9 mouse cellular contexts compared by ENCODE assay signal in genomic region chr11:95392223-95392667, GRCm38 (mm10). TPM values are rescaled to one million over a fixed set of nuclear protein-coding genes. Genes with fewer than 3 reads are reported as not detected.
DNase-seq lines count a peak whose midpoint lies in the region; ATAC-seq lines count a peak whose summit lies in the region.
"Had no signal": no experiment of that assay in that cellular context is flagged by ENCODE, and none has a peak within 500 bp of the region (broad histone marks: within the 10 kb centered on the region; RNA-seq: fewer than 3 reads in every experiment).

No protein-coding gene starts in this region.

- 0 out of 2 replicates have a peak overlapping the region, but pooled peaks have one; percentile 42 for H3K27ac ChIP-seq in midbrain, embryonic 10.5 days (replicated peaks)
- H3K27ac ChIP-seq in midbrain, embryonic 11.5 days (ENCODE audit: low read depth, low read length), result no peak overlapping the region
- no peak overlapping the region for H3K27ac ChIP-seq in liver, embryonic 12.5 days
- H3K27ac ChIP-seq: heart, embryonic 13.5 days had no signal

- no peak for ATAC-seq in midbrain, embryonic 11.5 days (ENCODE audit: low FRiP score)
- ATAC-seq in liver, embryonic 12.5 days, result no peak

- 66% methylated on average over 7 of the region's 7 CpGs for WGBS in midbrain, embryonic 10.5 days
- whole genome bisulfite sequencing in midbrain, embryonic 11.5 days, result 61% methylated on average over 7 of the region's 7 CpGs
- whole genome bisulfite sequencing in liver, embryonic 12.5 days (ENCODE audit: insufficient replicate concordance), result 66% methylated on average over 7 of the region's 7 CpGs

- H3K9ac ChIP-seq in midbrain, embryonic 11.5 days (ENCODE audit: low read length), result no peak overlapping the region
- no peak overlapping the region for H3K9ac ChIP-seq in liver, embryonic 12.5 days
- H3K9ac ChIP-seq: heart, embryonic 13.5 days had no signal

- no peak for DNase-seq in midbrain, embryonic 10.5 days (ENCODE audit: low spot score)
- DNase-seq in midbrain, embryonic 11.5 days (ENCODE audit: low spot score, missing footprints), result no peak
- peak; percentile 50 to 69 for DNase-seq in frontal cortex, postnatal 14 days (ENCODE audit: low spot score in 2 of 2)
- DNase-seq in layer of hippocampus, postnatal 36 days, result peak; percentile 66 to 73
- peak; percentile 64 for DNase-seq in skeletal muscle tissue, adult 2 months (ENCODE audit: low read depth, low spot score)
- no peak for DNase-seq in B cell, adult 2 months
- no peak for DNase-seq in lung, postnatal 10 days

- H3K4me2 ChIP-seq in midbrain, embryonic 11.5 days, result no peak overlapping the region
- H3K4me2 ChIP-seq in liver, embryonic 12.5 days, result no peak overlapping the region
- H3K4me2 ChIP-seq: heart, embryonic 13.5 days had no signal

- H3K27me3 ChIP-seq in midbrain, embryonic 10.5 days (ENCODE audit: low read depth, poor library complexity, severe bottlenecking), result 0 out of 2 replicates have a peak, but pooled peaks cover 3% of the 10 kb centered on the region
- no peaks in the 10 kb centered on the region for H3K27me3 ChIP-seq in midbrain, embryonic 11.5 days (ENCODE audit: control insufficient read depth, insufficient read depth, low read length)
- no peaks in the 10 kb centered on the region for H3K27me3 ChIP-seq in liver, embryonic 12.5 days (replicated peaks)
- H3K27me3 ChIP-seq: heart, embryonic 13.5 days had no signal

- peaks cover 25% of the 10 kb centered on the region for H3K4me1 ChIP-seq in midbrain, embryonic 10.5 days
- no peaks in the 10 kb centered on the region for H3K4me1 ChIP-seq in midbrain, embryonic 11.5 days (ENCODE audit: control insufficient read depth, insufficient read depth, low read length)
- H3K4me1 ChIP-seq in liver, embryonic 12.5 days, result 0 out of 2 replicates have a peak, but pooled peaks cover under 1% of the 10 kb centered on the region
- H3K4me1 ChIP-seq: heart, embryonic 13.5 days had no signal

- peaks cover 53% of the 10 kb centered on the region for H3K36me3 ChIP-seq in midbrain, embryonic 10.5 days
- H3K36me3 ChIP-seq in midbrain, embryonic 11.5 days (ENCODE audit: control insufficient read depth, insufficient read depth, low read length), result peaks cover 14% of the 10 kb centered on the region
- peaks cover 49% of the 10 kb centered on the region for H3K36me3 ChIP-seq in liver, embryonic 12.5 days

- no peaks in the 10 kb centered on the region for H3K9me3 ChIP-seq in midbrain, embryonic 10.5 days (replicated peaks)
- no peaks in the 10 kb centered on the region for H3K9me3 ChIP-seq in midbrain, embryonic 11.5 days (ENCODE audit: control insufficient read depth, low read length)
- no peaks in the 10 kb centered on the region for H3K9me3 ChIP-seq in liver, embryonic 12.5 days (replicated peaks)
- H3K9me3 ChIP-seq: heart, embryonic 13.5 days had no signal

- no peak overlapping the region for H3K4me3 ChIP-seq in midbrain, embryonic 10.5 days
- H3K4me3 ChIP-seq in midbrain, embryonic 11.5 days (ENCODE audit: low read depth, low read length), result no peak overlapping the region
- H3K4me3 ChIP-seq in liver, embryonic 12.5 days, result no peak overlapping the region
- H3K4me3 ChIP-seq: heart, embryonic 13.5 days had no signal

RNA-seq across cellular contexts. Expression of gene Slc35b1, which starts 7.8 kb away (rescaled TPM):
- 123 and 131 TPM in 2 replicates for polyA plus RNA-seq in midbrain, embryonic 10.5 days (2016; fragmentation: Nextera tagmentation; extraction: Ambion mirVana)
- polyA plus RNA-seq in midbrain, embryonic 11.5 days (2014; fragmentation: Nextera tagmentation; extraction: Ambion mirVana), result 130 and 133 TPM in 2 replicates
- 10 to 100 TPM; 71.5 to 73.1 TPM for total RNA-seq in layer of hippocampus, postnatal 36 days (2021)
- 58.2 and 61.3 TPM in 2 replicates for polyA plus RNA-seq in liver, embryonic 12.5 days (2016; fragmentation: Nextera tagmentation; extraction: Ambion mirVana)

RNA-seq across cellular contexts. Expression of gene Spop, which starts 21.6 kb away (rescaled TPM):
- 170 and 198 TPM in 2 replicates for polyA plus RNA-seq in midbrain, embryonic 10.5 days (2016; fragmentation: Nextera tagmentation; extraction: Ambion mirVana)
- 132 and 162 TPM in 2 replicates for polyA plus RNA-seq in midbrain, embryonic 11.5 days (2014; fragmentation: Nextera tagmentation; extraction: Ambion mirVana)
- total RNA-seq in layer of hippocampus, postnatal 36 days (2021), result 100 to 1,000 TPM; 165 to 167 TPM
- 90.8 and 105 TPM in 2 replicates for polyA plus RNA-seq in liver, embryonic 12.5 days (2016; fragmentation: Nextera tagmentation; extraction: Ambion mirVana)

RNA-seq across cellular contexts. Expression of gene Fam117a, which starts 55.4 kb away (rescaled TPM):
- polyA plus RNA-seq in midbrain, embryonic 10.5 days (2016; fragmentation: Nextera tagmentation; extraction: Ambion mirVana), result 6.7 and 7.7 TPM in 2 replicates
- 7.5 and 7.6 TPM in 2 replicates for polyA plus RNA-seq in midbrain, embryonic 11.5 days (2014; fragmentation: Nextera tagmentation; extraction: Ambion mirVana)
- total RNA-seq in layer of hippocampus, postnatal 36 days (2021), result 1 to 10 TPM; 4.7 to 7.3 TPM
- polyA plus RNA-seq in liver, embryonic 12.5 days (2016; fragmentation: Nextera tagmentation; extraction: Ambion mirVana), result 59.0 and 62.7 TPM in 2 replicates

Comparison
In these comparisons a context has a peak if more than half of its experiments do, and no peak if none do; other contexts are left out.
1. DNase-seq: peak in frontal cortex, postnatal 14 days (2 of 2), layer of hippocampus, postnatal 36 days (2 of 2) and skeletal muscle tissue, adult 2 months (single experiment); none in midbrain, embryonic 10.5 days (single experiment), midbrain, embryonic 11.5 days (single experiment), B cell, adult 2 months (0 of 2) and lung, postnatal 10 days (single experiment).